Mouse (Mus musculus): ENCODE data around the gene Dysf. TPM values are rescaled to one million over a fixed set of nuclear protein-coding genes. Genes with fewer than 3 reads are reported as not detected.

Gene Dysf
- total RNA-seq, 1 experiment from 2014 or later: 48.0 TPM

GRCm38 (mm10) chr6:84119731-84120530, 111.5 kb downstream of the Dysf start:
- no peak for DNase-seq

DNA sequence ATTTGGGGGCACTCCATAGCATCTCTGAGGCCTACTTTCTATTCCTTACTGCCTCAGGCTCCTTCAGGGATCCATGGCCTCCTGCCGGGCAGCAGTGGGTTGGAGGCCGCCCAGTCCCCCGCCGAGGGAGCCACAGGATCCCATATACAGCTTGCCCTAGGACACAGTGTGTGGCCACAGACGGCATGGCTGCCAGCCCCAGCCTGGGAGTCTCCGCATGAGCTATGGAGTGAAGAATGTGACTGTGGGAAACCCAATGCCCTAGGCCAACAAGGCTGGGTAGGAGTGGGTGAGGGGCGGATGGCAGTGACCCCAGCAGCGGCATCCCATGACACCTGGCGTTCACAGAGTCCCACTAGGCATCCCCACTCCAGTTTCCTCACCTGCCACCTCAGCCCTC, 116.2 kb downstream of the Dysf start:
- no peak for DNase-seq

GRCm38 (mm10) chr6:84125101-84125500, 116.7 kb downstream of the Dysf start:
- no peak for DNase-seq

DNA sequence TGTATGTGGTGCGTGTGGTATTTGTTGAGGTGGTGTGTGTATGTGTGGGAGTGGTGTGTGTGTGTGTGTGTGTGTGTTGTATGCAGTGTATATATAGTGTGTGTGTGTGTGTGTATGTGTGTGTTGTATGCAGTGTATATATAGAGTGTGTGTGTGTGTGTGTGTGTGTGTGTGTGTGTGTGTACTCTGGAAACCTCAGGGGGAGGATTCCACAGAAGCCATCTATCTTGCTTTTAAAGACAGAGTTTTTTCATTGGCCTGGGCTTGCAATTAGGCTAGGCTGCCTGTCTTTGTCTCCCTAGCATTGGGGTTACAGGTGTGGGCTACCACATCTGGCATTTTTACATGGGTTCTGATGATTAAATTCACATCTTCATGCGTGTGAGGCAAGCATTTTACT, 119.8 kb downstream of the Dysf start:
- DNase-seq: no peak

- no peak for DNase-seq
Observed at GRCm38 (mm10) chr6:84130867-84131266, 122.5 kb downstream of the Dysf start.

DNA sequence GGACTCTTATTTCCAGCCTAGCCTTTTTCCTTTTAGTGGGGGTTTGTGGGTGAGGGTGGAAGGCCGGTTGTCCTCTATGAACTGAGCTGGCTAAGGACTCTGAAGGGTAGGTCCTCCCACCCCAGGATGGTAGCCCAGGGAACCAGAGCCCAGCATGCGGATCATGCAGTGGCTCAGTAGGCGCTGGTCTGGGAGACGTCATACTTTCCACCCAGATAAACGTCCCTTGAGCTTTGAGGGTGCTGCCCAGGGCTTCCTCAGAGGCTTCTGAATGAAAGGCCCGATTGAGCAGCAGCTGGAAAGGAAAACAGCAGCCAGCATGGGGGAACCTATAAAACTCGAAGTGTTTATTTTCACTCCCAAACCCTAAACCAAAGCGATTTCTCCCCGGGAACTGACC, 123.1 kb downstream of the Dysf start:
- no peak for DNase-seq

DNA sequence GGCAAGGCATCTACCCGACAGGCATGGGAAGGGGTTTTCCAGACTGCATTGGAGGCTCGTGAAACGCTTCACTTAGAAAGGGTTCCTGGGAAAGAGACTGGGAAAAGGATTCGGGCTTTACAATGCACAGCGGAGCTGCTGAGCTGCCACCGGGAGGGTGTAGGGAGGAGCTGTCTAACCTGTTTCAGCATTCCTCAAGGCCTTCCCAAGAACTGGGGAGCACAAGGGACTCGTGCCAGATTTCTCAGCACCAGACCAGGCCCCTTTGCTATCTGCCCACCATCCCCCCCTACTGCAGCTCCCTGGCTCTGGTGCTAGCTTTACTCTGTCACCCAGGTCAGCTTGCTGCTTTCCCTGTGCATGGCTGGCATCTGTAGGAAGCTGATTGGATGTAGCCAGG, 124.7 kb downstream of the Dysf start:
- no peak for DNase-seq

DNA sequence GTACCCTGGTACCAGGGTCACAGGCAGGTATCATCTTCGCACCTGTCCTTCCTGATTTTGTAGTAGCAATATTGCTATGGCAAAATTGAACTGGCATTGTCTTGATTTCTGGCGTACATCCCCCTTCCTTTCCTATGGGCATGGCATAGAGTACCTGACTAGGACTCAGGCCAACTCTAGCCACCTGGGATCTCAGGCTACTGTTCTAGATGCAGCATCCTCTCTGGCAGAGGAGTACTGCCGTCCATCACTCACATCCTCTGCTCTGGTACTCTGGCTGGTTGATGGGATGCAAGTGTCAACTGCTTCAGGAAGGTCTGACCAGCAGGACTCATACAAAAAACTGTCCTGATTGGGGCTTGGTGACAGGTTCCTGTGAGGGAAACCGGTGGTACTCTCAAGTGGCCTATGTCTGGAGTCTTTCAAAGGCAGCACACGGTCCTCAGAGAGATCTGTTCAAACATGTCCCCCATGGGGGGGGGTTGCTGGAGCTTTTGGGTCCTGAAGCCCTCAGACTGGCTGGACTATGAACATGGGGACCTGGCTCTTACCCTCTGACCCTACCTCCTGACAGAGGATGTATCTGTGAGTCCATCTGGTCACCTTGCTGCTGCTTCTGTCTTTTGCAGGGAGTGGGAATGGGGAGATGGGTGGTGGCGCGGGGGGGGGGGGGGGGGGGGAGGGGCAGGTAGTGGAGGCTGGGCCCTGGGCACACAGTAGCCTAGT, 125.8 kb downstream of the Dysf start:
- no peak for DNase-seq

GRCm38 (mm10) chr6:84134722-84135394, 126.5 kb downstream of the Dysf start:
- no peak for DNase-seq

- no peak for DNase-seq
Observed at GRCm38 (mm10) chr6:84135709-84136108, 127.3 kb downstream of the Dysf start.

- DNase-seq: no peak
Observed at GRCm38 (mm10) chr6:84136345-84136744, 128.0 kb downstream of the Dysf start.

DNA sequence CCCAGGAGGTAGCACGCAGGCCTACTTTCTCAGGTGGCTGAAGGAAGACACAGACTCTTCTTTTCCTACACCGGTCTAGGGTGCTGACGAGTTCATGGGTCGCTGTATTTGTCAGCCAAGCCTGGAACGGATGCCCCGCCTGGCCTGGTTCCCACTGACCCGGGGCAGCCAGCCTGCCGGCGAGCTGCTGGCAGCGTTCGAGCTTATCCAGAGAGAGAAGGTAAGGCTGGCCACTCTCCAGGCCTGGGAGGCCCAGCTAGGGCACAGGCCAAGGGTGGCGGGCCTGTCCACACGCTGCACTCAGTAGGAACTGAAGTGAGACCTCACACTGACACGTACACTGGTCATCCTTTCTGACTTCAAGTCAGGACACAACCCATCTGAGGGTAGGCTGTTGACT, 131.5 kb downstream of the Dysf start:
- peak; percentile 81 for DNase-seq

- no peak for DNase-seq
Observed at GRCm38 (mm10) chr6:84142481-84142880, 134.1 kb downstream of the Dysf start.

- DNase-seq: no peak
Observed at GRCm38 (mm10) chr6:84143328-84143727, 134.9 kb downstream of the Dysf start.

GRCm38 (mm10) chr6:84144393-84144792, 136.0 kb downstream of the Dysf start:
- no peak for DNase-seq

DNA sequence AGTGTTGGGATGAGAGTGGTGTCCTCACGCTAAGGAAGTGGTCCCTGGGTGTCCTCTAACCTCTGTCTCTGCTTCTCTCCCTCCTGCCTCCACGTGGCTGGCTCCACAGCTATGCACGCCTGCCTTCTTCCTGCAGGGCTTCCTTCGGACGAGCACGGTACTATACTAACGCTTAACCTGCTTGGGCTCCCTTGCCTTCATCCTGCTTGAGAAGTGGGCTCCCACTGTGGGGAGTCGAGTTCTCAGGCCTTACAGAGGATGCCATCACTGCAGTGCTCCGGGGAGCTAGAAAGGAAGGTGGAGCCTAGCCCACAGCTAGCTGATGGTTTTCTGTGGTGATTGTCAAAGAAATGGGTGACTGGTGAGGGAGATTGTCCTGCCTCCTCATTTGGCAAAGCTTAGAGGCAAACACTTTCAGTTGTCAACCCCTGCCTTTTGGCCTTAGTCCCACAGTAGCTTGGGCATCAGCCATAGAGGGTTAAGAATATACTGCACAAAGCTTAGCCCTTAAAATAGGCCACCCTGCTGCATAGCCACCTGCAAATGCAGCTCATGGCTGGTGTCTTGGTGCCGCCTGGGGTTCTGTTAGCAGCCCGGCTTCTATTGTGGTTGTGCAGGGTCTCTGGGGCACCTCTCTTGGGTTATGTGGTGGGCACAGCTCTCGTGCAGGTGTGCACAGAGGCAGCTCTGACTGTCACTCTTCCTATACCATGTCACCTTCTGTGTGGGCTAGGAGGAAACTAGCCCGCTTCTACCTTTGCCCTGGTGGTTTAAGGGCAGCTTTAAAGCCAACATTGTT, 139.0 kb downstream of the Dysf start:
- DNase-seq: no peak

DNA sequence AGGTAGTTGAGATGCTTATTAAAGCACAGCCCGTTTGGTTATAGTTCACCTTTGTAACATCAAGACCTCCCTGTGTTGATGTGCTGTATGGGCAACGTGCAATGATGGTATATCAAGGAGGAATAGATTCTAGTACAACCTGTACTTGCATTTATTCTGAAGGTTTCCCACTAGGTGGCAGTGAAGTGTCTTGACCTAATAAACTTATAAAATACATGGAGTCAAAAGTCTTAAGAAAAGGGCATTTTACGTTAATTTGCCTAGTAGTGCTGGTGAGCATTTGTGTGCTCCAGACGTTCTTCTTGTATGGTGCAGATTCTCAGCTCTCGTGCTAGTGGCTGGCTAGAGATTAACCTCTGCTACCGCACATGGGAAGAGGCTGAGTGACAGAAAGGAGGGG, 140.1 kb downstream of the Dysf start:
- no peak for DNase-seq

DNA sequence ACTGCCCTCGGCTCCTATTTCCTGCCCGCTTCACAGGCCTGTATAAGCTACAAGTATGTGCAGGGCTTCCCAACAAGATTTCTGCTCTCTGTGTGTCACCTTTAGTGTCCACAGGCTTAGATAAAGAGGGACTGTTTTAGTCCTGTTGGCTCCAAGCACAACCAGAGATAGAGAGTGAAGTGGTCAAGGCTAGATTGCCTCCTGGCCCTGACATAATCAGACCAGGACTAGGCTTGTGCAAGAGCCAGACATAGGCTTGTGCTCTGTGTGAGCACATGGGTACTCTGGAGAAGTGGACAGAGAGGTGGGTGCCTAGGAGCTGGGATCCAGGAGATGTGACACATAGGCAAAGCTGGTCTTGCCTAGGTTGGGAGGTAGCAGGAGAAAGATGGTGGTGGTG, 146.1 kb downstream of the Dysf start:
- no peak for DNase-seq

GRCm38 (mm10) chr6:84155765-84156164, 147.4 kb downstream of the Dysf start:
- no peak for DNase-seq

DNA sequence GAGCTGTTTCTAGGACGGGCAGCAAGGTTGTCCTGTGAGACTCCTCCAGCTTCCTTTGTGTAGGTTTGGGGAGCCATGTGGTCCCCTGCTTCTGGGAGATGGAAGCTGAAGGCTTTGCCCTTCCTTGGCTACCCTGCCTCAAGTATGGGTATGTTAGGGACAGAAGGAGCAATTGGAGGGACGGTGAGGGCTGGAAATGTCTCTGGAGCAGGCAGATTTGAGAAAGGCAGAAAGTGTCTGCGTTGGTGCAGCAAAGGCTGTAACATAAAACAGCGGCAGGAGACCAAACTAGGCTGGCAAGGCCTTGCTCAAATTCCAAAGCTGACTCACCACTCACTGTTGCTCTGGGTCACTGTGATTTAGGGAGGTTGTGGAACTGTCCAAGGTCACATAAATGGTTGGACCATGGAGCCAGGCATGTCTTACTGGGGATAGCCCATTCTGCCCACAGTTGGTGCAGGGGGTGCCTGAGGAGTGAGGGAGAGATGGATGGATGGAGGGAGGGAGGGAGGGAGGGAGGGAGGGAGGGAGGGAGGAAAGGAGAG, 148.2 kb downstream of the Dysf start:
- peak; percentile 38 for DNase-seq

DNA sequence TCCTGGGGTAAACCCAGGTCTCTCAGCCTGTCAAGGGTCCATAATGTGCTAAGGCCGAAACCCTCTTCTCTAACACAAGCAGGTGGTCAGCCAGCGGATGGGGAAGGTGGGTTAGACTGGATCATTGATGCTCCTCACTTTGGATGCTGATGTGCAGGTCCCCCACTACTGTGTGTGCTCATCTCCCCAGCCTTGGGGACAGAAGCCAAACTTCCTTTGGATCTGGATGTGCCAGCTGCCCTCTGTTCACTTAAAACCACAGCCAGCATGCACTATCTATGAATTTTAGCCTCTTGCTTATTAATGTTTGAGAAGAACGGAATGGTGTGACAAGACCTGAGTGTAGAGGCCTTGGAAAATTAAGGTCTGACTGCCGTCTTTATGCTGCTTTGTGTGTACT, 150.7 kb downstream of the Dysf start:
- DNase-seq: no peak

DNA sequence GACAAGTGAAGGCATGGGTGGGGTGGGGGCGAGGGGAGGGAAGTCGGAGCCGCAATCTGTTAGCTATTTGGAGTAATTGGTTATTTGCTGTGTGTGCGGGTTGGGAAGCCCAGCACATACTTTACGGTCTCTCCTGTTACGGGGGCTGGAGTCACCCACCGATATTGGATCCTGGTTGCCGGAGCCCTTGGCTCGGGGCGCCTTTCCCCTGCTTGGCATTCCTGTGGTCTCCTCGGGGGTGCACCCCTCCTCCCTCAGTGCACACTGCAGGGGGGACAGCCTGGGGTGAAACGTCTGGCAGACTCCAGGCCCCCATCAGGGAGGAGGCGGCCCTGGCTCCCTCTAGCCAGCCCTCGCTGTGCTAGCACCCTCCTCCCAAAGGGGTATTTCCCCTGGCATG, 159.2 kb downstream of the Dysf start:
- no peak for DNase-seq
